Mouse (Mus musculus) small intestine, adult 2 months (tissue): ENCODE data around the gene Pheta2.

Experiments used
- CTCF ChIP-seq: fragments of 200-500 bp; IDR thresholded peaks from 2 replicates; pipeline ENCODE4 v1.5.1; 2012; ENCODE audit warnings: low read depth, mild to moderate bottlenecking, control low read depth, inconsistent platforms, low read length, moderate library complexity, mixed read lengths; ENCODE audit not compliant: insufficient replicate concordance, insufficient read length; ENCODE audit errors: extremely low read depth
- POLR2A ChIP-seq: fragments of 200-500 bp; IDR thresholded peaks from 2 replicates; pipeline ENCODE4 v1.6.1; 2012; ENCODE audit warnings: low read depth, mild to moderate bottlenecking, control low read depth, inconsistent platforms, low read length, moderate library complexity

DNA sequence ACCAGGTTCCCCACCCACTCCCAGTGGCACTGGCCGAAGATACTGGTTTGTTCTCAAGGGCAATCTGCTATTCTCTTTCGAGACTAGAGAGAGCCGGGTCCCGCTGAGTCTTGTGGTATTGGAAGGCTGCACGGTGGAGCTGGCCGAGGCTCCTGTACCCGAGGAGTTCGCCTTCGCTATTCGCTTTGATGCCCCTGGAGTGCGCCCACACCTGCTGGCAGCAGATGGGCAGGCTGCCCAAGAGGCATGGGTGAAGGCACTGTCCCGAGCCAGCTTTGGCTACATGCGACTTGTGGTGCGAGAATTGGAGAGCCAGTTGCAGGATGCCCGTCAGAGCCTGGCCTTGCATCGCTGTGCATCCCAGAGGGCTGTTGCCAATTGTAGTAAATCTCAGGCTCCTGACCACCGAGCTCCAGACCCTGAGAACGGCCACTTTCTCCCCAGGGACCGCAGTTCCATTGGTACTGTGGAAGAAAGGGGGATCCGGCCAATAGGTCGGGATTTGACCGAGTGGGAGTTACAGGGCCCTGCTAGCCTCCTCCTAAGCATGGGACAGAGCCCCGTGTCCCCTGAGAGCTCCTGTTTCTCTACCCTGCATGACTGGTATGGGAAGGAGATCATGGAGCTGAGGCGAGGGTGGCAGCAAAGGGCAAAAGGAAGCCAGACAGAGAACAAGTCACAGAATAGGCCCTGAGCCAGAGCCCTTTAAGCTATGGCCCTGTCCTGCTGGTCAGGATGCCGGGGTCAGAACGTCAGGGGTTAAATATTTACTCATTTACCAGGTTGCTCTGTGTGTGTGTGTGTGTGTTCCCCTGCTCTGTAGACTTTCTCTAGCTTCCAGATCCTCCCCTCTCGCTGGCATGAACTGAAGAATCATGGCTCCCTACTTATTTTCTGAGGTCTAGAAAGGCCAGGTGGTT lies 4.9 kb downstream of the Pheta2 start:
- TF ChIP-seq CTCF (no peak), POLR2A (no peak)
